Mouse (Mus musculus) kidney, embryonic 16.5 days (tissue): ENCODE data around the gene Dedd. TPM values are rescaled to one million over a fixed set of nuclear protein-coding genes. Genes with fewer than 3 reads are reported as not detected.

Experiments
- ATAC-seq: fragments of 200-750 bp; cut with Nextera tagmentation; 2 replicates; pipeline ENCODE4 v1.8.0; 2017; ENCODE audit warnings: moderate TSS enrichment; ENCODE audit not compliant: low FRiP score, low TSS enrichment
- H3K27ac ChIP-seq: fragments of 300-500 bp; sonication (generic); 2 replicates; pipeline ENCODE4 v1.5.1; 2014; ENCODE audit warnings: low read length
- H3K27me3 ChIP-seq: fragments of 300-500 bp; sonication (generic); 2 replicates; pipeline ENCODE4 v1.6.1; 2014; ENCODE audit warnings: low read length, control low read depth, mixed read lengths; ENCODE audit not compliant: insufficient read depth
- H3K36me3 ChIP-seq: fragments of 300-500 bp; sonication (generic); 2 replicates; pipeline ENCODE4 v1.6.1; 2014; ENCODE audit warnings: low read length, control low read depth, mixed read lengths; ENCODE audit not compliant: insufficient read depth
- H3K4me1 ChIP-seq: fragments of 300-500 bp; sonication (generic); 2 replicates; pipeline ENCODE4 v1.6.1; 2014; ENCODE audit warnings: low read length, control low read depth, mixed read lengths; ENCODE audit not compliant: insufficient read depth
- H3K4me2 ChIP-seq: fragments of 300-500 bp; sonication (generic); replicated peaks from 2 replicates; pipeline ENCODE4 v1.6.1; 2014; ENCODE audit warnings: low read depth, low read length
- H3K4me3 ChIP-seq: fragments of 300-500 bp; sonication (generic); 2 replicates; pipeline ENCODE4 v1.5.1; 2014; ENCODE audit warnings: mild to moderate bottlenecking, low read length
- H3K9ac ChIP-seq: fragments of 300-500 bp; sonication (generic); replicated peaks from 2 replicates; pipeline ENCODE4 v1.6.1; 2014; ENCODE audit warnings: low read length
- H3K9me3 ChIP-seq: fragments of 300-500 bp; sonication (generic); 2 replicates; pipeline ENCODE4 v1.6.1; 2016; ENCODE audit warnings: low read length, control low read depth
- WGBS: fragments of 180-500 bp; shearing (Covaris S2); extraction: QIAGEN DNeasy Blood & Tissue Kit; methylation state at CpG from one replicate; pipeline ENCODE4 v1.1.7; 2014; 5-methylcytosine and 5-hydroxymethylcytosine counted together
- polyA plus RNA-seq: library from polyadenylated mRNA; unstranded; fragments of >200 nt; fragmentation: Nextera tagmentation; extraction: Ambion mirVana; gene quantifications from 2 replicates; pipeline ENCODE4 v1.2.1, GENCODE M21; 2015

Dedd gene
- 57.0 and 59.5 TPM in 2 replicates for polyA plus RNA-seq

DNA sequence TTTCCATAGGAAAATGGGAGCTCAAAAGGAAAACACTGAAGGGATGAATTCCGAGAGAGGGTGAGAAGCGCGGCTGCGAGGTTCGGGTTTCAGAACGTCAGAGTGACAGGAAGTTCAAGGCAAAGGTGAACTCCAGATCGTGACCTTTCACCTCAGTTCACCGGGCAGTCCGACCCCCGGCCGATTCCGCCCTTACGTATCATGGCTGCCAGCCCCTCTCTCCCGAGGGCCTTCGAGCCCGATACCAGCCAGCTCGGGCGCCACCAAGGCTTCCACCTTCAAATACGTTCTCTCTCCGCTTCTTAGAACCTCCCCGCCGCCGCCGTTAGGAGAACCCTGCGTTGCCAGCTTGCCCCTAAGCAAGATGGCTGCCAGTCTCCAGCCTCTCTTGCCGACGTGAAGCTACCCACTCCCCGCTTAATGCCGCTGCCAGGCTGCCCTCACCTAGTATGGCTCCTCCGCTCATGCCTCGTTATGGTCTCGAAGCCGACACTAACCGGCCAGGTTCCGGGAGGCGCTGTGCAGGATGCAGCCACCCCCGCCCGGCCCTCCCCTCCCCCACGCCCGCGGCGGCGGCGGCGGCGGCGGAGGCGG is at the start of gene Dedd:
Dedd (plus strand) TSS at position 307 of the 594 bp plus-strand sequence.
- H3K27me3 ChIP-seq: no peaks in the 10 kb centered on the region
- H3K4me1 ChIP-seq: peaks cover 25% of the 10 kb centered on the region
- peak within 1 kb of the TSS; percentile 100 for H3K27ac ChIP-seq
- H3K4me2 ChIP-seq: peak within 1 kb of the TSS; percentile 92
- WGBS: 1% methylated on average over 43 of the region's 48 CpGs
- peak within 1 kb of the TSS; percentile 98 for H3K9ac ChIP-seq
- H3K4me3 ChIP-seq: peak within 1 kb of the TSS; percentile 87
- 0 out of 2 replicates have a peak, but pooled peaks cover 9% of the 10 kb centered on the region for H3K36me3 ChIP-seq
- peak; percentile 94 for ATAC-seq
- no peaks in the 10 kb centered on the region for H3K9me3 ChIP-seq

DNA sequence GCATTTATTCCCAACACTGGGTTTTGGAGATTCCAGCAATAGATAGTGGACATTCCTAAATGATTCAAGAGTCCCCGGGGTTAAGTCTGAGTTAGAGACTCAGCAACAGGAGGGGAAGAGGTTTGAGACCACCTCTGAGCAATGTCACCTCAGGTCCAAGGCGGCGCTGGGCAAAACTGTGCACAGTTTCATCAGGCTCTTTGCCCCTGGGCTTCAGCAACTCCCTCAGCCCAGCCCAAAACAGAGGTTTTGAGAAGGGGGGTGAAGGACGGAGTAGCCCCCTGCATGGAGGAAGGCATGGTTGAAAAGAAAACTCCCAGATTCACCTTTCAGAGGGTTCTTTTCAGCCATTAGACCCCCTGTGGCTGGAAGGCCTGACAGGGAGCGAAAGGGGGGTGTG is 49.2 kb upstream of the Dedd start:
- H3K27me3 ChIP-seq: no peaks in the 10 kb centered on the region
- no peak for ATAC-seq
- peaks cover 16% of the 10 kb centered on the region for H3K4me1 ChIP-seq
- no peak overlapping the region for H3K27ac ChIP-seq
- WGBS: 66% methylated on average over 5 of the region's 5 CpGs
- peaks cover 56% of the 10 kb centered on the region for H3K36me3 ChIP-seq
- H3K9ac ChIP-seq: peak overlapping the region; percentile 83
- H3K4me3 ChIP-seq: peak overlapping the region; percentile 80
- peak overlapping the region; percentile 88 for H3K4me2 ChIP-seq
- no peaks in the 10 kb centered on the region for H3K9me3 ChIP-seq

DNA sequence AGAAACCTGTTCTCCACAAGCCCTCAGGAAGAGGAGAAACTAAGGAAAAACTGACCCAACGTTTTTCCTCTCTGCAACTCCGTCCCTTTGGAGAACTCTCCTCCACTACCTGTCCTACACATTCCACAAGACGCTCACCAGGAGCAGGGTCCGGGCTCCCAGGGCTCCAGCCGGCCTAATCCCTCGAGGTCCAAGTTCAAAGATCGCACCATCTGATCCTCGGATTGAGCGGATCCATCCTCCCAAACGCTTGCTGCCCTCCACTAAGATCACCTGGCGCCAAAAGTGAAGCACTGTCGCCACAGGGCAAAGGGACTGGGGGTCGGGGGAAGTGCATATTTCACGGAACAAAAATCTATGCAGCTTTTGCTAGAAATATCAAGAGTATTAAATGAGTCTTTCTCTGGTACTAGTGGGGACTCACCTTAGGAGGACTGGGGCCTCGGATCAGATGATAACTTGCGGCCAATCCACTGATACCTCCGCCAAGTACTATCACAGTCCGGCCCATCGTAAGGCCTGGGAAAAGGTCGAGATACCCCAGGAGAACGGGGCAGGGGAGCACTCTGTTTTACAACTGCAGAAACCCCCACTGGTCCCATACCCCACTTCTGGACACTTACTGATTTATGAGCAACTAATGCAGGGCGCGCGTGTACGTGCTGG is 48.6 kb upstream of the Dedd start:
- no peaks in the 10 kb centered on the region for H3K27me3 ChIP-seq
- H3K4me1 ChIP-seq: peaks cover 17% of the 10 kb centered on the region
- ATAC-seq: peak; percentile 43
- no peaks in the 10 kb centered on the region for H3K9me3 ChIP-seq
- H3K27ac ChIP-seq: peak overlapping the region; percentile 71
- peak overlapping the region; percentile 80 for H3K4me3 ChIP-seq
- peak overlapping the region; percentile 88 for H3K4me2 ChIP-seq
- H3K36me3 ChIP-seq: peaks cover 58% of the 10 kb centered on the region
- WGBS: under 1% methylated on average over 25 of the region's 25 CpGs
- peak overlapping the region; percentile 83 for H3K9ac ChIP-seq

DNA sequence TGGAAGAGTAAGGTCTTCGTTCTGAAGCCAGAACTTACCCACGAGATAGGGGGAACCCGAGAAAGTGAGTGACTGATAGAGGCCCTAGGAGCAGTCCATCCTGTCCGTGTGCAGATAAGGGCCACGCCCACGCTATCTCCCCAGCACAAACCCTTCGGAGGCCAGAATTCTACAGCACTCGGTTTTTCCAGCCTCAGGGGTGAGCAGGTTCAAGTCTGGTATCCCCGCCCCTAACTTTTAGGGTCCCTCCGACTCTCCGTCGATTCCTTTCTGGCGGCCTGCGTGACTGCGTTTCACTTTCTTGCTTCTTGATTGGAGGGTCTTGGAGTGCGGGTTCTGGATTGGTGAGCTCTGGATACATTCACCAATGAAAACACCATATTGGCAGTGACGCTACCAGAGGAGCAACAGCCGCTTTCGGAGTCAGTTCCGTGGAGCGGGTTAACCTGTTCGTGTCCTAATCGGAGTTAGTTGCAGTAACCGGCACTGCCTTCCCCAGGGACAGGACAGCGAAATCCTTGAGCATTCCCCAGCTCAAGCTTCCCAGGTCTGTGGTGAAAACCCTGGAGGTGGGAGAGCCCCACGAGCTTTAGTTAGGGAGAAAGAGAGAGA is 47.9 kb upstream of the Dedd start, which contains the start of gene Ppox:
Ppox (minus strand) TSS at position 271 of the 612 bp plus-strand sequence.
- Histone ChIP-seq H3K27ac (peak within 1 kb of the TSS; percentile 93), H3K4me1 (peaks cover 21% of the 10 kb centered on the region), H3K9ac (peak within 1 kb of the TSS; percentile 83), H3K4me3 (peak within 1 kb of the TSS; percentile 80), H3K27me3 (no peaks in the 10 kb centered on the region), H3K9me3 (no peaks in the 10 kb centered on the region), H3K4me2 (peak within 1 kb of the TSS; percentile 88), H3K36me3 (peaks cover 58% of the 10 kb centered on the region)
- ATAC-seq: peak; percentile 98
- under 1% methylated on average over 26 of the region's 26 CpGs for WGBS

DNA sequence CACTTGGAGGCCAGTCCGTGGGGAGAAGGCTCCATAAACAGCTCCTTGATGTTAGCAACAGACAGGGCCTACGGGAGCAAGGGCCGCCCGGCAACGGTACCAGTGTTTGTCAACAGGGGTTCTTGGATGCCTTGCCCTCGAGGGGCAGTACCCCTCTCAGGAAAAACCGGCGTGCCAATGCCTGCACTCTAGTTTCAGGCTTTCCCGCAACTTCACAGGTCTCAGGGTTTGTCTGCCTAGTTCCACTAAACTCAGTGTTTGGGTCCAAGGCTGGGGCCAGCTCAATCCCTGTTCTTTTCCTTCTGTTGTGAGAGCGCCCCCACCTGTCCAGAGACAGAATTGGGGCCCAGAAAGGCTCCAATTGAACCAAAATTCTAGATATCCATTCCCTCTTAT is 47.4 kb upstream of the Dedd start:
- H3K36me3 ChIP-seq: peaks cover 58% of the 10 kb centered on the region
- no peaks in the 10 kb centered on the region for H3K9me3 ChIP-seq
- H3K27ac ChIP-seq: peak overlapping the region; percentile 93
- H3K4me1 ChIP-seq: peaks cover 23% of the 10 kb centered on the region
- H3K4me2 ChIP-seq: peak overlapping the region; percentile 80
- H3K9ac ChIP-seq: peak overlapping the region; percentile 73
- H3K27me3 ChIP-seq: no peaks in the 10 kb centered on the region
- 0% methylated on average over 10 of the region's 10 CpGs for WGBS
- peak overlapping the region; percentile 80 for H3K4me3 ChIP-seq
- ATAC-seq: peak; percentile 50

DNA sequence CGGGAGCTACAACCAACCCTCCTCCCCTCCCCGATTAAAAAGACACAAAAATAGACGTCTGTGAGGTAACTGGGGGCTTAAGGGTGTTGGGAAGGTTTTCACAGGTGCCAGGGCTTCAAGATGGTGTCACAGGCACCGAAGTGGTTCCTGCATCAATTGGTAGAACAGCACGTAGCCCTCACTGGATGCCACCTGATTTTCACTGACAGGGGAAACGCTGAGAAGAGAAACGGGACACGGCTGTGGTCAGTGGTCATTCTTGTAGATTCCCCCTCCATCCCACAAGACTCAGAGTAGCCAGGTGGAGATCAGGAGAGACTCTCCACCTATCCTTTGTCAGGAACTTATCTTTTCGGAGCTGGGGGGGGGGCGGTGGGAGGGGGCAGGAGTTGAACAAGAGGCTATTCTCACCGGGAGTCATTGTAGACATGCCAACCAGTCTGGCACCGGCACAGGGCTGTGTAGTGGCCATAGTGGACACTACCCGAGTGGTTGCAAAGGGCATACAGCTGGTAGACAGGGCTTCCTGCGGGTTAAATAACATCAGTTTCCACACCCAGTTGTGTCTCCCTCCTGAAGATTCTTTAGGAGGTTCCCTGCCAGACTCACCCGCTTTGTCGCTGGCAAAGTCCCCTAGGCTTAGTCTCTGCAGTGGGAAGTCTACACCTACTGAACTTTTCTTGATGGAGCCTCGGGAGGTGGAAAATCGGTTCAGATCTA is 46.7 kb upstream of the Dedd start:
- H3K36me3 ChIP-seq: peaks cover 52% of the 10 kb centered on the region
- peak overlapping the region; percentile 80 for H3K4me3 ChIP-seq
- H3K9ac ChIP-seq: peak overlapping the region; percentile 73

DNA sequence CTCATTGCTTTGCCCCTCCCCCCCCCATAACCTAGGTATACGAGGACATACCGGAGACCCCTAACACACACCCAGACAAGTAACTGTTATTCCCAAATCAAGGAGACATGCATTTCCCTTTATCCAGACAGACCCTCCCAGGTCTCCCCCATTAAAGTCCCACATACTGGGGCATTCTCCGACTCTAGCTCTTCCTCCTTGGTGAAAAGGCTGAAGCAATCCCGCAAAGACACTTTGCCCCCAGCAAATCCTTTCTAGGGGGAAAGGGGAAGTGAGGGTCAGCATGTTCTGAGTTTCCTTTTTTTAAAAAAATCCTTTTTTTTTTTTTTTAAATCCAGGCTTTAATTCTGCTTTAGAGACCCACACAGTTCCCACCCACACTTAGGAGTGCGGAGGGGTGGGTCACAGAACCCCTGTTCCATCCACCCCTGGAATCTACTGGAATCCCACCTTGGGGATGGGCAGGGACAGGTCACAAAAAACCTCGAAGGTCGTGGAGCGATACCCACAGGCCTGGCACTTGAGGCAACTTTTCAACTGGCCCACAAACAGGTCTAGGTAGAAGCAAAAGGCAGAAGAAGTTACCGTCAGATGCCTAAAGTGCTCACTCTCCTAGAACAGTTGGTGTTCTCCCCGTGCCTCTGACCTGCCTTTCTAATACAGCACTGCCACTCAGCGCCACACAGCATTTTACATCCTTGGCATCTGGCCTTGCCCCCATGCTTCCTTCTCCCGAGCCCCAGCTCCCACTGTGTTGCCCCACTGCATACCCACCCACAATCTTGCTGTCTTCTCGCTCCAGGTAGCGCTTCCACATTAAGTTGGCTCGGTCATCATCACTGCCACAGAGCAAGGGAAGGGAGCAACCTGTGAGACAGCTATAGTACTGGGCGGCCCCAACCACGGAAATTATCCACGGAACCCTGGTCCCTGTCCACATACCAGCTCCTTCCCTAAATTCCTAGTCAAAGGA is 45.5 kb upstream of the Dedd start:
- no peak overlapping the region for H3K4me3 ChIP-seq
- ATAC-seq: no peak
- no peaks in the 10 kb centered on the region for H3K27me3 ChIP-seq
- H3K27ac ChIP-seq: no peak overlapping the region
- H3K4me1 ChIP-seq: peaks cover 36% of the 10 kb centered on the region
- WGBS: 90% methylated on average over 18 of the region's 18 CpGs
- peaks cover 40% of the 10 kb centered on the region for H3K36me3 ChIP-seq
- H3K9me3 ChIP-seq: no peaks in the 10 kb centered on the region
- H3K9ac ChIP-seq: no peak overlapping the region
- H3K4me2 ChIP-seq: no peak overlapping the region

More for the DNA sequence above, 46.7 kb upstream of the Dedd start:
- Histone ChIP-seq H3K4me2 (peak overlapping the region; percentile 80), H3K27me3 (no peaks in the 10 kb centered on the region), H3K9me3 (no peaks in the 10 kb centered on the region), H3K27ac (peak overlapping the region; percentile 93), H3K4me1 (peaks cover 29% of the 10 kb centered on the region)
- WGBS: 79% methylated on average over 18 of the region's 18 CpGs
- ATAC-seq: no peak

DNA sequence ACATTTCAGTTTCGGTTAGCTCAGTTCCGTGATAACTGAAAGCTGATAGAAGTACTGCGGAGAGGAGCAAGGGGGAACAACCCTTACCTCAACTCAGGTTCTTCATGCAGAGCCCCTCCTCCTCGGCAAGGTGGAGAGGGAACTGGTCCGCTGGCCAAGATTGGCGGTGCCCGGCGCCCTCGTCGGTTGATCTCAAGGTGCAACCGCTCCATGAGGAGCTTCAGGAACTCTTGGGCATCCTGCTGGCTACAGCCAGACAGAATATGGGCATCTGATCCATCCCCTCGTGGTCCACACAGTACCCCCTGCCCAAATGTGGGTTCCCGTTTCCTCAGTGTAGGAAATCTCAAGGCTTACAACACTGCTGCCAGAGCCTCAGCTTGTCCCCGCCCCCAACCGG is 44.5 kb upstream of the Dedd start:
- Histone ChIP-seq H3K4me2 (no peak overlapping the region), H3K27ac (no peak overlapping the region), H3K9me3 (no peaks in the 10 kb centered on the region), H3K36me3 (peaks cover 48% of the 10 kb centered on the region), H3K27me3 (no peaks in the 10 kb centered on the region), H3K4me1 (peaks cover 36% of the 10 kb centered on the region), H3K4me3 (no peak overlapping the region), H3K9ac (no peak overlapping the region)
- WGBS: 91% methylated on average over 15 of the region's 15 CpGs
- no peak for ATAC-seq
